Mouse (Mus musculus) cerebellum, adult 2 months (tissue): ENCODE results near the gene Snd1.
"Not testable (repeated sequence)": the region's sequence is repeated elsewhere in the genome, so short reads cannot be mapped to it uniquely, and the experiment has no call there.

Experiments
- CTCF ChIP-seq: fragments of 200-500 bp; IDR thresholded peaks from 2 replicates; pipeline ENCODE4 v1.5.1; 2011; ENCODE audit warnings: low read depth, mild to moderate bottlenecking, control low read depth, low read length, moderate library complexity, borderline replicate concordance; ENCODE audit not compliant: insufficient read depth
- POLR2A ChIP-seq: fragments of 200-500 bp; IDR thresholded peaks from 2 replicates; pipeline ENCODE4 v1.6.1; 2011; ENCODE audit warnings: low read length, control low read depth, borderline replicate concordance; ENCODE audit not compliant: insufficient read depth

GRCm38 (mm10) chr6:28927987-28928386 is 453.0 kb downstream of the Snd1 start:
- TF ChIP-seq CTCF, POLR2A: not testable (repeated sequence)
